Mouse (Mus musculus) heart, embryonic 14.5 days (tissue): ENCODE data around the gene Parvg. TPM values are rescaled to one million over a fixed set of nuclear protein-coding genes. Genes with fewer than 3 reads are reported as not detected.

Source experiments
- ATAC-seq: fragments of 200-750 bp; cut with Nextera tagmentation; 2 replicates; pipeline ENCODE4 v1.8.0; 2017; ENCODE audit warnings: low read depth, moderate TSS enrichment; ENCODE audit not compliant: insufficient number of reproducible peaks, insufficient read depth, low FRiP score
- H3K27ac ChIP-seq, 2 experiments: fragments of 200-500 bp in 1 of 2; fragments of 300-500 bp in 1 of 2; sonication (generic) in 1 of 2; replicated peaks in 1 of 2; 2 replicates each; pipeline ENCODE4 v1.5.1; 2012 to 2014; ENCODE audit warnings: low read depth in 2 of 2, low read length in 2 of 2, control low read depth in 1 of 2, mild to moderate bottlenecking in 1 of 2, mixed read lengths in 1 of 2; ENCODE audit not compliant: control insufficient read depth in 1 of 2, insufficient read depth in 1 of 2
- H3K27me3 ChIP-seq: fragments of 300-500 bp; sonication (generic); 2 replicates; pipeline ENCODE4 v1.6.1; 2014; ENCODE audit warnings: mild to moderate bottlenecking, low read length, control low read depth; ENCODE audit not compliant: control insufficient read depth, insufficient read depth
- H3K36me3 ChIP-seq: fragments of 300-500 bp; sonication (generic); 2 replicates; pipeline ENCODE4 v1.6.1; 2014; ENCODE audit warnings: mild to moderate bottlenecking, control low read depth, low read length, mixed read lengths; ENCODE audit not compliant: control insufficient read depth, insufficient read depth
- H3K4me1 ChIP-seq, 2 experiments: fragments of 200-500 bp in 1 of 2; fragments of 300-500 bp in 1 of 2; sonication (generic) in 1 of 2; 2 replicates each; pipeline ENCODE4 v1.6.1; 2012 to 2014; ENCODE audit warnings: low read length in 2 of 2, control low read depth in 1 of 2, mixed read lengths in 1 of 2; ENCODE audit not compliant: control insufficient read depth in 2 of 2, insufficient read depth in 2 of 2
- H3K4me2 ChIP-seq: fragments of 300-500 bp; sonication (generic); 2 replicates; pipeline ENCODE4 v1.6.1; 2014; ENCODE audit warnings: mild to moderate bottlenecking, low read length
- H3K4me3 ChIP-seq, 2 experiments: fragments of 200-500 bp in 1 of 2; fragments of 300-500 bp in 1 of 2; sonication (generic) in 1 of 2; 2 replicates each; pipeline ENCODE4 v1.5.1; 2012 to 2014; ENCODE audit warnings: low read length in 2 of 2, mild to moderate bottlenecking in 2 of 2, control low read depth in 1 of 2, low read depth in 1 of 2, moderate library complexity in 1 of 2; ENCODE audit not compliant: control insufficient read depth in 1 of 2, insufficient read depth in 1 of 2
- H3K9ac ChIP-seq: fragments of 300-500 bp; sonication (generic); 2 replicates; pipeline ENCODE4 v1.6.1; 2014; ENCODE audit warnings: mild to moderate bottlenecking, low read length
- H3K9me3 ChIP-seq: fragments of 300-500 bp; sonication (generic); 2 replicates; pipeline ENCODE4 v1.6.1; 2016; ENCODE audit warnings: low read length, control low read depth; ENCODE audit not compliant: control insufficient read depth
- WGBS: fragments of 180-500 bp; shearing (Covaris S2); extraction: QIAGEN DNeasy Blood & Tissue Kit; methylation state at CpG from one replicate; pipeline ENCODE4 v1.1.7; 2014; 5-methylcytosine and 5-hydroxymethylcytosine counted together
- polyA plus RNA-seq: library from polyadenylated mRNA; unstranded; fragments of >200 nt; fragmentation: Nextera tagmentation; extraction: Ambion mirVana; gene quantifications from 2 replicates; pipeline ENCODE4 v1.2.1, GENCODE M21; 2014

The Parvg gene
- polyA plus RNA-seq, 1 experiment from 2014 or later = 0.80 TPM

GRCm38 (mm10) chr15:84385995-84386565, 62.3 kb downstream of the Parvg start:
- no peaks in the 10 kb centered on the region for H3K4me1 ChIP-seq
- peaks cover 16% of the 10 kb centered on the region for H3K9me3 ChIP-seq
- H3K4me3 ChIP-seq = no peak overlapping the region
- no peak overlapping the region for H3K27ac ChIP-seq
- no peak overlapping the region for H3K4me2 ChIP-seq
- no peaks in the 10 kb centered on the region for H3K27me3 ChIP-seq
- 87% methylated on average over 8 of the region's 8 CpGs for WGBS
- no peak for ATAC-seq
- H3K36me3 ChIP-seq = no peaks in the 10 kb centered on the region
- H3K9ac ChIP-seq = no peak overlapping the region

DNA sequence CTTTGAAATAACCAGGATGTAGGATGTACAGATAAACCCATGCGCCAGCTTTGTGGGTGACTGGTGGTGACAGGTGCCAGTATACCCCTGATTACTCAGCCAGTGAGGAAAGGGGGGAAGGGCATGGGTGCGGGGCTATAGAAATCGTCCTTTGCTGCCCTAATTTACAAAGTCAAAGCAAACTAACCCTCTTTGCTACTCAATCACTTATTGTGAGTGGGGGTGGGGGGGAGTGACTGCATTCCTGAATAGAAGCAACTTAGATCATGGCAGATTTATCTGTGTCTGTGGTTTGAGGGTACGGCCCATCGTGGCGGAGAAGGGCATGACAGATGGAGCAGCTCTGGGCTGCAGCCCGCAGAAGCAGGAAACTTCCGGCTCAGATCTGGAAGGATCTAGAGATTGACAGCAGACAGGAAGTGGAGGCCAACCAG, 64.9 kb downstream of the Parvg start:
- Histone ChIP-seq H3K9me3 (peaks cover 16% of the 10 kb centered on the region), H3K4me2 (no peak overlapping the region), H3K4me3 (no peak overlapping the region), H3K36me3 (no peaks in the 10 kb centered on the region), H3K9ac (no peak overlapping the region), H3K27ac (no peak overlapping the region), H3K4me1 (no peaks in the 10 kb centered on the region), H3K27me3 (no peaks in the 10 kb centered on the region)
- WGBS = 81% methylated on average over 8 of the region's 8 CpGs
- no peak for ATAC-seq

DNA sequence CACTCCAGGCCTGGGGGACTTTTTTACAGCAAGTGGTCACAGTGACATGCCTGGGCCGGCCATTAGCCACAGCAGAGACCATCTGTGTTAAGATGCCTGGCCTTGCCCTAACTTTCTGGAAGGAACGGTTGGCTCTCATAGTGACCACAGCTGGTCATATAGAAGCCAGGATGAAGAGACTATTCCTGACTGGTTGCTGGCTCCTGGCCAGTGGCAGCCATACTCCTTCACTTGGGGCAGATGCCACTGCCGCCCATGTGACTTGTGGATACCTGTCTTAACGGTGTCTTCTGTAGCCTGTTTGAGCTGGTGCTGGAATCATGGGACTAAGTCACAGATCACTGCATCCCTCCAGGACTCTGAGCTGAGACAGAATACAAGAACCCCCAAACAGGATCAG, 68.3 kb downstream of the Parvg start:
- ATAC-seq = no peak
- H3K4me2 ChIP-seq = no peak overlapping the region
- H3K27ac ChIP-seq = no peak overlapping the region
- WGBS = 85% methylated on average over 4 of the region's 4 CpGs
- no peak overlapping the region for H3K4me3 ChIP-seq
- no peaks in the 10 kb centered on the region for H3K27me3 ChIP-seq
- H3K9me3 ChIP-seq = peaks cover 11% of the 10 kb centered on the region
- no peak overlapping the region for H3K9ac ChIP-seq
- no peaks in the 10 kb centered on the region for H3K4me1 ChIP-seq
- H3K36me3 ChIP-seq = no peaks in the 10 kb centered on the region

Other genes with a start within 250 kb of the Parvg start
- gene Sult4a1, start 218.3 kb upstream of the Parvg start, polyA plus RNA-seq = 0.18 and 0.23 TPM in 2 replicates
- gene Pnpla5, start 200.9 kb upstream of the Parvg start, polyA plus RNA-seq = not detected in 2 replicates
- 0.50 and 0.61 TPM in 2 replicates for gene Pnpla3, start 156.2 kb upstream of the Parvg start, polyA plus RNA-seq
- 85.2 and 88.2 TPM in 2 replicates for gene Samm50, start 131.8 kb upstream of the Parvg start, polyA plus RNA-seq
- gene Parvb, start 92.0 kb upstream of the Parvg start, polyA plus RNA-seq = 15.1 and 18.5 TPM in 2 replicates
- gene Shisal1, start 123.1 kb downstream of the Parvg start, polyA plus RNA-seq = 0.61 and 0.91 TPM in 2 replicates
- gene Rtl6, start 233.8 kb downstream of the Parvg start, polyA plus RNA-seq = 6.1 and 6.9 TPM in 2 replicates